Mouse (Mus musculus): ENCODE measurements around the gene Ahcyl1.

- TF ChIP-seq CTCF (IDR thresholded peaks at IDR 0.05; ENCODE audit: low read depth) (no peak), EP300 (IDR thresholded peaks at IDR 0.05; ENCODE audit: low read depth) (no peak)
Observed at GRCm38 (mm10) chr3:107635836-107636235, 60.5 kb downstream of the Ahcyl1 start.
